Mouse (Mus musculus) gastrocnemius, postnatal 14 days (tissue): ENCODE measurements around the gene Plac1. TPM values are rescaled to one million over a fixed set of nuclear protein-coding genes. Genes with fewer than 3 reads are reported as not detected.
"Not testable (repeated sequence)": the region's sequence is repeated elsewhere in the genome, so short reads cannot be mapped to it uniquely, and the experiment has no call there.

Experiments used
- DNase-seq: peaks from one replicate; pipeline ENCODE4 v3.0.0; 2021; ENCODE audit warnings: mixed read lengths
- intact Hi-C: fragments of 180-260 bp; cut with DNase I; formaldehyde crosslinking; loops from one replicate; pipeline ENCODE4 v1.15.1; 2025; ENCODE audit warnings: low total_unique reads
- long read RNA-seq, 2 experiments: library from polyadenylated mRNA; stranded (forward); transcript quantifications; one replicate each; pipeline ENCODE4 v2.0.0; 2021
- total RNA-seq, 2 experiments: library from RNA; stranded (reverse); gene quantifications; 2 replicates each; pipeline ENCODE4 v1.2.3; 2021

Plac1 gene
- not detected for total RNA-seq
- long read RNA-seq, experiment 1, partial matches to known transcripts, result 0 of 1 reads
- long read RNA-seq, experiment 1, other reads (novel, unspliced or antisense), result 0 of 1 reads
- long read RNA-seq, experiment 2, result 0 reads

GRCm38 (mm10) chrX:53240011-53240410 is at the start of gene Plac1:
Gene Plac1 (minus strand): TSS chrX:53240111.
- intact Hi-C loops, result no loop called here
- no peak for DNase-seq

GRCm38 (mm10) chrX:53287924-53288323 is 48.0 kb upstream of the Plac1 start:
- no peak for DNase-seq
- intact Hi-C loops, result no loop called here

GRCm38 (mm10) chrX:53273124-53273523 is 33.2 kb upstream of the Plac1 start, which contains the start of gene Fam122c:
Gene Fam122c (plus strand): TSS chrX:53273424.
- intact Hi-C loops, result no loop called here
- DNase-seq, result no peak

GRCm38 (mm10) chrX:53271628-53272027 is 31.7 kb upstream of the Plac1 start:
- DNase-seq, intact Hi-C loops: not testable (repeated sequence)

GRCm38 (mm10) chrX:53270063-53270432 is 30.1 kb upstream of the Plac1 start:
- no peak for DNase-seq
- intact Hi-C loops, result no loop called here

GRCm38 (mm10) chrX:53269289-53270062 is 29.6 kb upstream of the Plac1 start, which contains the start of gene Fam122b:
Gene Fam122b (minus strand): TSS chrX:53269805.
- peak; percentile 92 for DNase-seq
- intact Hi-C loops, result no loop called here

GRCm38 (mm10) chrX:53268856-53269255 is 28.9 kb upstream of the Plac1 start:
- intact Hi-C loops, result no loop called here
- DNase-seq, result peak; percentile 73

GRCm38 (mm10) chrX:53266186-53266585 is 26.3 kb upstream of the Plac1 start:
- no peak for DNase-seq
- intact Hi-C loops, result no loop called here

GRCm38 (mm10) chrX:53255195-53255594 is 15.3 kb upstream of the Plac1 start:
- intact Hi-C loops, result loop anchor here (10.0 kb wide), 1 partner anchor 240 kb away; no protein-coding TSS in a partner anchor
- no peak for DNase-seq

- no peak for DNase-seq
- intact Hi-C loops, result no loop called here
These were observed 1.9 kb downstream of the Plac1 start for GRCm38 (mm10) chrX:53237971-53238370.

- no peak for DNase-seq
- intact Hi-C loops, result no loop called here
These were observed 3.5 kb downstream of the Plac1 start for GRCm38 (mm10) chrX:53236404-53236803.

- intact Hi-C loops, result no loop called here
These were observed 6.2 kb downstream of the Plac1 start for GRCm38 (mm10) chrX:53233689-53234088.

GRCm38 (mm10) chrX:53231965-53232364 is 7.9 kb downstream of the Plac1 start:
- intact Hi-C loops, result no loop called here
- DNase-seq, result peak; percentile 33

More at GRCm38 (mm10) chrX:53233689-53234088, 6.2 kb downstream of the Plac1 start:
- DNase-seq, result no peak

GRCm38 (mm10) chrX:53224353-53224944 is 15.5 kb downstream of the Plac1 start:
- intact Hi-C loops, result no loop called here
- no peak for DNase-seq

GRCm38 (mm10) chrX:53220855-53221254 is 19.1 kb downstream of the Plac1 start:
- peak; percentile 53 for DNase-seq
- intact Hi-C loops, result no loop called here

- DNase-seq, result peak; percentile 19
These were observed 25.2 kb downstream of the Plac1 start for GRCm38 (mm10) chrX:53214557-53215229.

GRCm38 (mm10) chrX:53213838-53214237 is 26.1 kb downstream of the Plac1 start:
- no peak for DNase-seq
- intact Hi-C loops, result no loop called here

More at GRCm38 (mm10) chrX:53214557-53215229, 25.2 kb downstream of the Plac1 start:
- intact Hi-C loops, result no loop called here

GRCm38 (mm10) chrX:53212485-53212884 is 27.4 kb downstream of the Plac1 start:
- no peak for DNase-seq
- intact Hi-C loops, result no loop called here

GRCm38 (mm10) chrX:53211756-53212483 is 28.0 kb downstream of the Plac1 start:
- intact Hi-C loops, result no loop called here
- peak; percentile 82 for DNase-seq
